Mouse (Mus musculus): Measurements from ENCODE around the gene Baiap2l1.

- TF ChIP-seq CTCF (IDR thresholded peaks at IDR 0.05; ENCODE audit: low read depth) (no peak), EP300 (IDR thresholded peaks at IDR 0.05; ENCODE audit: low read depth) (no peak)
These were observed 110.6 kb downstream of the Baiap2l1 start for GRCm38 (mm10) chr5:144247307-144247706.

Data from heart, postnatal 0 days (tissue).